In the genomic region with DNA sequence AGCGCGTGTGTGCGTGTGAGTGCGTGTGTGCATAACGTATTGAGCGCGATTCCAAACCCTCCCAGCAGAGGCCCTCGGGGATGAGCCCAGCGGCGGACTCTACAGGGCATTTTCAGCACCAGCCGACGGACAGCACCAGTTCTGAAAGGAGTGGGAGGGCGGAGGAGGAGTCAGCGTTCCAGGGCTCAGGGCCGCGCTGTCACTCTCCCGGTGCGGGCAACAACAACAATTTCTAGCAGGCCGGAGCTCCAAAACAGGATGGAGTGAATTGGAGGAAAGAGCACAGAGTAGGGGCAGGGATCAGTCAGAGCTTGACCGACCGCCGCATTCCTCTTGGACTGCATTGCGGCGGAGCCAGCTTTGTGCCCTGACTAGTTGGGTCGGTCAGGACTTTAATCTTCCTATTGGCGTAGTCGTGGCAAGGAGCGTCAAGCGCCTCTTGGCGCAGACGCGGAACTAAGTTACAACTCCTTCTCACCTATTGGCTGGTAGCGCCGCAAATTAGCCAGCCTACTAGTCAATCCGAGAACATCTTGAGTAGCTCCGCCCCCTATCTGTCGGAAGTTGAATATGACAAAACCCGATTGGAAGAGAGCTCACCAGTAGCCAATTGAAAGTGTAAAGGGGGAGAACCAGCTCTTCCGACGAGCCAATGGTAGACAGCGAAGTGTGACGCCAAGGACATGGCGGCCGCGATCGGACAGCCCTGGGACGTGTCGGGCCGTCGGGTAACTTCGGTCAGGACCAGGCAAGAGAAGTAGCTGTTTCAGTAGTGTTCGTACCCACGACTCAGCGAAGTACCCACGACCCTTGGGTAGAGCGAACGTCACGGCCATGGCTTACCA, we compare ENCODE assay signal across 7 mouse cellular contexts. TPM values are rescaled to one million over a fixed set of nuclear protein-coding genes. Genes with fewer than 3 reads are reported as not detected.
DNase-seq lines count a peak whose midpoint lies in the region; ATAC-seq lines count a peak whose summit lies in the region.

A gene (plus strand): TSS at position 655 of the 845 bp plus-strand sequence.

- peaks cover 23% of the 10 kb centered on the region for H3K4me1 ChIP-seq in embryonic facial prominence, embryonic 12.5 days
- H3K4me1 ChIP-seq in limb, embryonic 11.5 days (ENCODE audit: control insufficient read depth, insufficient read depth, low read length) = peaks cover 22% of the 10 kb centered on the region
- H3K4me1 ChIP-seq in midbrain, embryonic 14.5 days (ENCODE audit: control insufficient read depth, insufficient read depth, low read length) = peaks cover 15% of the 10 kb centered on the region; the same call in 1 of the 2 replicates

- H3K9me3 ChIP-seq in embryonic facial prominence, embryonic 12.5 days = no peaks in the 10 kb centered on the region
- H3K9me3 ChIP-seq in limb, embryonic 11.5 days (ENCODE audit: control insufficient read depth, low read length) = no peaks in the 10 kb centered on the region
- H3K9me3 ChIP-seq in midbrain, embryonic 14.5 days (ENCODE audit: control insufficient read depth, low read length) = no peaks in the 10 kb centered on the region

- peak within 1 kb of the TSS; percentile 77 for H3K4me2 ChIP-seq in embryonic facial prominence, embryonic 12.5 days (replicated peaks)
- peak within 1 kb of the TSS; percentile 87 for H3K4me2 ChIP-seq in limb, embryonic 11.5 days (ENCODE audit: low read depth, severe bottlenecking)
- H3K4me2 ChIP-seq in midbrain, embryonic 14.5 days (ENCODE audit: low read length) = peak within 1 kb of the TSS; percentile 74

- peaks cover 27% of the 10 kb centered on the region for H3K36me3 ChIP-seq in embryonic facial prominence, embryonic 12.5 days
- H3K36me3 ChIP-seq in limb, embryonic 11.5 days (ENCODE audit: control insufficient read depth, insufficient read depth, low read length) = peaks cover 8% of the 10 kb centered on the region
- H3K36me3 ChIP-seq in midbrain, embryonic 14.5 days (ENCODE audit: control insufficient read depth, insufficient read depth, low read length) = peaks cover 34% of the 10 kb centered on the region

- DNase-seq in adrenal gland, postnatal 25 days = peak; percentile 92
- peak; percentile 100 for DNase-seq in heart, adult 11 months
- DNase-seq in kidney, adult 18-20 months = peak; percentile 96
- peak; percentile 97 for DNase-seq in limb, embryonic 11.5 days (ENCODE audit: low spot score)
- DNase-seq in midbrain, embryonic 14.5 days = peak; percentile 98
- peak; percentile 80 to 85 for DNase-seq in spleen, adult 18-20 months

- peaks cover 34% of the 10 kb centered on the region for H3K27me3 ChIP-seq in embryonic facial prominence, embryonic 12.5 days
- peaks cover 33% of the 10 kb centered on the region for H3K27me3 ChIP-seq in limb, embryonic 11.5 days (ENCODE audit: control insufficient read depth, insufficient read depth, low read length)
- peaks cover 32% of the 10 kb centered on the region for H3K27me3 ChIP-seq in midbrain, embryonic 14.5 days (ENCODE audit: control insufficient read depth, insufficient read depth, low read length)

- peak; percentile 94 for ATAC-seq in embryonic facial prominence, embryonic 12.5 days (ENCODE audit: insufficient number of reproducible peaks, insufficient read depth, low FRiP score, low TSS enrichment)
- ATAC-seq in limb, embryonic 11.5 days (ENCODE audit: insufficient number of reproducible peaks, low FRiP score, low TSS enrichment, low read depth) = peak; percentile 89
- ATAC-seq in midbrain, embryonic 14.5 days (ENCODE audit: low FRiP score, low TSS enrichment) = peak; percentile 93

- peak within 1 kb of the TSS; percentile 79 for H3K4me3 ChIP-seq in embryonic facial prominence, embryonic 12.5 days
- peak within 1 kb of the TSS; percentile 90 for H3K4me3 ChIP-seq in limb, embryonic 11.5 days (ENCODE audit: low read depth, low read length)
- peak within 1 kb of the TSS; percentile 75 for H3K4me3 ChIP-seq in midbrain, embryonic 14.5 days (replicated peaks; ENCODE audit: low read depth, low read length)

- under 1% methylated on average over 58 of the region's 58 CpGs for WGBS in embryonic facial prominence, embryonic 12.5 days
- WGBS in limb, embryonic 11.5 days = under 1% methylated on average over 58 of the region's 58 CpGs
- WGBS in midbrain, embryonic 14.5 days = under 1% methylated on average over 58 of the region's 58 CpGs

- peak within 1 kb of the TSS; percentile 65 for H3K27ac ChIP-seq in embryonic facial prominence, embryonic 12.5 days
- no peak within 1 kb of the TSS; the same call in 1 of the 2 replicates for H3K27ac ChIP-seq in limb, embryonic 11.5 days (replicated peaks; ENCODE audit: low read depth, low read length)
- peak within 1 kb of the TSS; percentile 89 for H3K27ac ChIP-seq in midbrain, embryonic 14.5 days (replicated peaks; ENCODE audit: low read depth, low read length)

- peak within 1 kb of the TSS; percentile 75 for H3K9ac ChIP-seq in embryonic facial prominence, embryonic 12.5 days
- peak within 1 kb of the TSS; percentile 62 for H3K9ac ChIP-seq in limb, embryonic 11.5 days (ENCODE audit: low read length)
- H3K9ac ChIP-seq in midbrain, embryonic 14.5 days (replicated peaks; ENCODE audit: low read length) = peak within 1 kb of the TSS; percentile 67

RNA-seq across cellular contexts. Expression of the gene that starts here (rescaled TPM):
- 62.7 and 68.2 TPM in 2 replicates for total RNA-seq in adrenal gland, postnatal 25 days (2021)
- 67.3 and 73.4 TPM in 2 replicates for polyA plus RNA-seq in embryonic facial prominence, embryonic 12.5 days (2016; fragmentation: Nextera tagmentation; extraction: Ambion mirVana)
- polyA plus RNA-seq in limb, embryonic 11.5 days (2014; fragmentation: Nextera tagmentation; extraction: Ambion mirVana) = 68.5 and 71.2 TPM in 2 replicates
- 62.2 and 62.7 TPM in 2 replicates for polyA plus RNA-seq in midbrain, embryonic 14.5 days (2014; fragmentation: Nextera tagmentation; extraction: Ambion mirVana)
